Mouse (Mus musculus) ES-Bruce4 (cell line): ENCODE measurements at regions not wholly inside any gene's neighbourhood (a gene's known extent, or its start where the extent isn't known, plus 50 kb on each side); places are given as distances from the start of the nearest gene placed in this dataset.
A peak's percentile ranks its signal among the peaks of the same experiment; 100 is the strongest.

Experiments
- H3K27ac ChIP-seq: 2 replicates; pipeline ENCODE4 v1.5.1; 2012; ENCODE audit warnings: low read length, inconsistent platforms; ENCODE audit not compliant: insufficient read depth
- H3K27me3 ChIP-seq: 2 replicates; pipeline ENCODE4 v1.6.1; 2012; ENCODE audit warnings: mild to moderate bottlenecking, low read length, inconsistent platforms; ENCODE audit not compliant: control insufficient read depth, poor library complexity, insufficient read depth, severe bottlenecking
- H3K36me3 ChIP-seq: 2 replicates; pipeline ENCODE4 v1.6.1; 2012; ENCODE audit warnings: inconsistent platforms, mild to moderate bottlenecking, low read length, moderate library complexity; ENCODE audit not compliant: control insufficient read depth, poor library complexity, insufficient read depth, severe bottlenecking
- H3K4me1 ChIP-seq: one replicate; pipeline ENCODE4 v1.8.1; 2011; ENCODE audit warnings: low read length; ENCODE audit not compliant: control insufficient read depth, insufficient read depth
- H3K4me3 ChIP-seq: 2 replicates; pipeline ENCODE4 v1.5.1; 2011; ENCODE audit warnings: low read depth, mild to moderate bottlenecking, low read length
- H3K9ac ChIP-seq: 2 replicates; pipeline ENCODE4 v1.6.1; 2012; ENCODE audit warnings: low read depth, mild to moderate bottlenecking, inconsistent platforms; ENCODE audit not compliant: poor library complexity, severe bottlenecking
- H3K9me3 ChIP-seq: replicated peaks from 2 replicates; pipeline ENCODE4 v1.6.1; 2012; ENCODE audit warnings: mild to moderate bottlenecking, low read length, inconsistent platforms; ENCODE audit not compliant: control insufficient read depth, poor library complexity, insufficient read depth, severe bottlenecking
- CTCF ChIP-seq: IDR thresholded peaks from one replicate; pipeline ENCODE4 v1.8.1; 2011; ENCODE audit warnings: low read depth, low read length
- EP300 ChIP-seq: IDR thresholded peaks from 2 replicates; pipeline ENCODE4 v1.6.1; 2011; ENCODE audit warnings: low read depth, low read length; ENCODE audit not compliant: insufficient read depth
- POLR2A ChIP-seq: IDR thresholded peaks from one replicate; pipeline ENCODE4 v1.8.1; 2011; ENCODE audit warnings: low read length; ENCODE audit not compliant: insufficient read depth

- H3K4me1 ChIP-seq = no peaks in the 10 kb centered on the region
- TF ChIP-seq EP300 = no peak
- TF ChIP-seq POLR2A = no peak
- no peak for TF ChIP-seq CTCF
- no peaks in the 10 kb centered on the region for H3K36me3 ChIP-seq
- no peak overlapping the region for H3K27ac ChIP-seq
- H3K27me3 ChIP-seq = no peaks in the 10 kb centered on the region
- H3K9me3 ChIP-seq = no peaks in the 10 kb centered on the region
- no peak overlapping the region for H3K4me3 ChIP-seq
- H3K9ac ChIP-seq = no peak overlapping the region
These were observed 101.5 kb upstream of the Cypt1 start for GRCm38 (mm10) chrX:16421159-16421558.

GRCm38 (mm10) chrX:16421663-16422062, 101.0 kb upstream of the Cypt1 start:
- Histone ChIP-seq H3K36me3 (no peaks in the 10 kb centered on the region), H3K9me3 (no peaks in the 10 kb centered on the region), H3K27ac (no peak overlapping the region), H3K4me1 (no peaks in the 10 kb centered on the region), H3K4me3 (no peak overlapping the region), H3K9ac (no peak overlapping the region), H3K27me3 (no peaks in the 10 kb centered on the region)
- no peak for TF ChIP-seq CTCF

- Histone ChIP-seq H3K27me3 (no peaks in the 10 kb centered on the region), H3K27ac (no peak overlapping the region), H3K36me3 (no peaks in the 10 kb centered on the region), H3K4me1 (no peaks in the 10 kb centered on the region), H3K9ac (no peak overlapping the region), H3K9me3 (no peaks in the 10 kb centered on the region), H3K4me3 (no peak overlapping the region)
- no peak for TF ChIP-seq POLR2A
- no peak for TF ChIP-seq EP300
These were observed 84.6 kb upstream of the Cypt1 start for GRCm38 (mm10) chrX:16438088-16438487.

GRCm38 (mm10) chrX:16450496-16451078, 72.1 kb upstream of the Cypt1 start:
- Histone ChIP-seq H3K27me3 (no peaks in the 10 kb centered on the region), H3K4me3 (no peak overlapping the region), H3K9me3 (no peaks in the 10 kb centered on the region), H3K4me1 (no peaks in the 10 kb centered on the region), H3K9ac (no peak overlapping the region), H3K36me3 (no peaks in the 10 kb centered on the region), H3K27ac (no peak overlapping the region)
- TF ChIP-seq EP300 (no peak), POLR2A (no peak), CTCF (peak; percentile 5)
